Comparison of ENCODE assay signal across 8 mouse cellular contexts in the genomic region with DNA sequence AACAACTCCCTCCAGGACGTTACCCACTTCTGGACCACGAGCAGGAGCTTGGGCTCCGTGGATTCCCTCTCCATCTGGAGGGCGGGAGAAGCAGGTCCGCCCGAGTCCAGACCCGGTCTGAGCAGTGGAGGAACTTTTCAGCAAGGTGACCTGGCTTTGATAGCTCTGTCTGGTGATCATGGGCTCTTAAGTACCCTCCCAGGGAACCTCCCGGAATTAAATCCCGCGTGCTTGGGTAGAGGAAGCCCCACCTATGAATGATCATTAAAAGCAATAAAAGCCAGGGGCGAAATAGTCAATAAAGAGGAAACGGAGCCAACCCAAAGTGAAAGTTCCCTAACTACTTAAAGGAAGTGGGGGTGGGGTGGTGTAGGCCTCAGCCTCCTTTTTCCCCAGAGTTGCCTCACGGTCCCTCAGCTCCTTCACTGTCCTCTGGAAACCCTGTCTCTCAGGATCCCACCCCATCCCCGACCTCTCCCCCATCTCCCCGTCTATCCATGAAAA. TPM values are rescaled to one million over a fixed set of nuclear protein-coding genes. Genes with fewer than 3 reads are reported as not detected.
DNase-seq lines count a peak whose midpoint lies in the region; ATAC-seq and TF ChIP-seq lines count a peak whose summit lies in the region.

No protein-coding gene starts in this region.

- intact Hi-C loops in heart, postnatal 14 days (cut with DNase I) = no loop called here

- H3K4me3 ChIP-seq in heart, embryonic 12.5 days = peak overlapping the region; percentile 72
- peak overlapping the region; percentile 83 for H3K4me3 ChIP-seq in heart, embryonic 15.5 days
- peak overlapping the region; percentile 94 for H3K4me3 ChIP-seq in lung, postnatal 0 days (ENCODE audit: low read depth, low read length)

- peak overlapping the region; percentile 66 for H3K9ac ChIP-seq in heart, embryonic 12.5 days
- peak overlapping the region; percentile 51 for H3K9ac ChIP-seq in heart, embryonic 15.5 days
- peak overlapping the region; percentile 58 for H3K9ac ChIP-seq in lung, postnatal 0 days (replicated peaks; ENCODE audit: low read depth)

- no peaks in the 10 kb centered on the region for H3K9me3 ChIP-seq in heart, embryonic 12.5 days (replicated peaks)
- no peaks in the 10 kb centered on the region for H3K9me3 ChIP-seq in heart, embryonic 15.5 days (replicated peaks)
- no peaks in the 10 kb centered on the region for H3K9me3 ChIP-seq in lung, postnatal 0 days (ENCODE audit: low read length)

- H3K4me1 ChIP-seq in heart, embryonic 12.5 days (replicated peaks) = peaks cover 43% of the 10 kb centered on the region
- H3K4me1 ChIP-seq in heart, embryonic 15.5 days (replicated peaks) = peaks cover 43% of the 10 kb centered on the region
- peaks cover 24% of the 10 kb centered on the region for H3K4me1 ChIP-seq in lung, postnatal 0 days (ENCODE audit: insufficient read depth, low read depth, low read length)

- no peaks in the 10 kb centered on the region for H3K27me3 ChIP-seq in heart, embryonic 12.5 days (replicated peaks)
- no peaks in the 10 kb centered on the region for H3K27me3 ChIP-seq in heart, embryonic 15.5 days
- H3K27me3 ChIP-seq in lung, postnatal 0 days (replicated peaks; ENCODE audit: insufficient read depth, low read length) = no peaks in the 10 kb centered on the region

- 0 out of 2 replicates have a peak, but pooled peaks have one; percentile 0 for ATAC-seq in heart, embryonic 12.5 days (ENCODE audit: insufficient number of reproducible peaks, low FRiP score)
- ATAC-seq in heart, embryonic 15.5 days (replicated peaks; ENCODE audit: insufficient number of reproducible peaks, insufficient read depth, low FRiP score, low read depth) = no peak
- peak; percentile 0; the same call in 1 of the 2 replicates for ATAC-seq in lung, postnatal 0 days

- 22% methylated on average over 15 of the region's 15 CpGs for WGBS in heart, embryonic 12.5 days
- 22% methylated on average over 15 of the region's 15 CpGs for WGBS in heart, embryonic 15.5 days
- WGBS in lung, postnatal 0 days = 12% methylated on average over 15 of the region's 15 CpGs

- DNase-seq in heart, postnatal 14 days = no peak
- peak; percentile 26 for DNase-seq in MEL-GATA-1-ER (ENCODE audit: extremely low read depth, low read depth)
- DNase-seq in lung, postnatal 0 days (ENCODE audit: low spot score) = peak; percentile 67
- DNase-seq in urinary bladder, postnatal 36 days (ENCODE audit: low spot score in 2 of 2) = no peak
- no peak for DNase-seq in ovary, postnatal 14 days (ENCODE audit: low spot score)
- no peak for DNase-seq in urinary bladder, postnatal 10 days (ENCODE audit: low spot score)

- no peak for TF ChIP-seq CTCF in lung, postnatal 0 days (IDR thresholded peaks at IDR 0.05)

- no peak for TF ChIP-seq EP300 in lung, postnatal 0 days (IDR thresholded peaks at IDR 0.05)

- no peaks in the 10 kb centered on the region for H3K36me3 ChIP-seq in heart, embryonic 12.5 days
- H3K36me3 ChIP-seq in heart, embryonic 15.5 days = no peaks in the 10 kb centered on the region
- no peaks in the 10 kb centered on the region for H3K36me3 ChIP-seq in lung, postnatal 0 days (ENCODE audit: insufficient read depth, low read length)

- peak overlapping the region; percentile 80 for H3K27ac ChIP-seq in heart, embryonic 12.5 days (ENCODE audit: poor library complexity, severe bottlenecking)
- peak overlapping the region; percentile 92 for H3K27ac ChIP-seq in heart, embryonic 15.5 days
- H3K27ac ChIP-seq in lung, postnatal 0 days (ENCODE audit: low read length) = peak overlapping the region; percentile 100

- peak overlapping the region; percentile 83 for H3K4me2 ChIP-seq in heart, embryonic 12.5 days
- H3K4me2 ChIP-seq in heart, embryonic 15.5 days = peak overlapping the region; percentile 95
- H3K4me2 ChIP-seq in lung, postnatal 0 days (replicated peaks; ENCODE audit: low read depth, low read length) = peak overlapping the region; percentile 78

RNA-seq across cellular contexts. Expression of a gene that starts 0.5 kb away (rescaled TPM):
- polyA plus RNA-seq in heart, embryonic 12.5 days (2016; fragmentation: Nextera tagmentation; extraction: Ambion mirVana) = 23.2 and 24.3 TPM in 2 replicates
- 10 to 100 TPM; 30.9 to 33.4 TPM for total RNA-seq in heart, postnatal 14 days (2021)
- polyA plus RNA-seq in heart, embryonic 15.5 days (2015; fragmentation: Nextera tagmentation; extraction: Ambion mirVana) = 21.2 and 32.3 TPM in 2 replicates
- polyA plus RNA-seq in lung, postnatal 0 days (2015; fragmentation: Nextera tagmentation; extraction: Ambion mirVana) = 92.8 and 116 TPM in 2 replicates

RNA-seq across cellular contexts. Expression of a gene that starts 42.4 kb away (rescaled TPM):
- not detected in 2 replicates for polyA plus RNA-seq in heart, embryonic 12.5 days (2016; fragmentation: Nextera tagmentation; extraction: Ambion mirVana)
- total RNA-seq in heart, postnatal 14 days (2021) = under 1 TPM in 1 of 2 experiments, not detected in 1; 0.20 TPM
- 0.74 and 5.1 TPM in 2 replicates for polyA plus RNA-seq in heart, embryonic 15.5 days (2015; fragmentation: Nextera tagmentation; extraction: Ambion mirVana)
- 0.17 and 0.25 TPM in 2 replicates for polyA plus RNA-seq in lung, postnatal 0 days (2015; fragmentation: Nextera tagmentation; extraction: Ambion mirVana)

Comparison
In these comparisons a context has a peak if more than half of its experiments do, and no peak if none do; other contexts are left out.
1. DNase-seq: peak in MEL-GATA-1-ER (single experiment) and lung, postnatal 0 days (single experiment); none in heart, postnatal 14 days (0 of 2), urinary bladder, postnatal 36 days (0 of 2), ovary, postnatal 14 days (single experiment) and urinary bladder, postnatal 10 days (single experiment).
2. Peak in every context shown above with its lines, with median percentiles within 50 percentile points of each other: H3K27ac ChIP-seq, H3K4me2 ChIP-seq, H3K4me3 ChIP-seq and H3K9ac ChIP-seq.